Mouse (Mus musculus): ENCODE results near the gene Dhtkd1.
"Not testable (repeated sequence)": the region's sequence is repeated elsewhere in the genome, so short reads cannot be mapped to it uniquely, and the experiment has no call there.

The Dhtkd1 gene

DNA sequence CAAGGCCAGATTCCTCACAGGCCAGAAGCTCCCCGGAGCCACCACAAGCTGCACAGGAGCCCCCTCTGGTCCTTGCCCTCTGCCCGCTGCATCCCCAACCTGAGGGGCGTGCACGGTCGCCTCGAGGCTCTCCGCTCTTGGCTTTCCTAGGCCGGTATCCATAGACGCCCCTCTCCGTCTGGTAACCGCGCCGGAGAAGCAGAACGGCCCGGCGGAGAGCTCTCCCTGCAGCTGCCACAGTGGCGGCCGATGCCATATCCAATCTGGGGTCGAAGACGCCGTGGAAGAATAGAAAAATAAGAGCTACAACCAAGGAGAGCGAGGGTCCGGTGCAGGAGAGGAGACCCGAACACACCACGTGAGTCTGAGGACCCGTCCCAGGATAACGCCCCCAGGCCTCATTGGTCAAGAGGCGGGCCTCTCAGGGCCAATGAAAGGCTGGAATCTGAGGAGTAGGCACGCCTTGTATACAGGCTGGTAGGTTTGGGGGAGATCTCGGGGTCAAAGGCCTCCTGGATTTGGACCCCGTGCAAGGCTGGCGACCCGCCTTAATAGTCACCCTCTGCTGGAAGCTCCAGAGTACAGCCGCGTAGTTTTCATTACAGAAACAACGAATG is at the start of gene Dhtkd1:
TSS of gene Dhtkd1 (minus strand) at position 377 of the 617 bp plus-strand sequence.
- ATAC-seq (ENCODE audit: insufficient number of reproducible peaks, low FRiP score, low TSS enrichment) = peak; percentile 87

DNA sequence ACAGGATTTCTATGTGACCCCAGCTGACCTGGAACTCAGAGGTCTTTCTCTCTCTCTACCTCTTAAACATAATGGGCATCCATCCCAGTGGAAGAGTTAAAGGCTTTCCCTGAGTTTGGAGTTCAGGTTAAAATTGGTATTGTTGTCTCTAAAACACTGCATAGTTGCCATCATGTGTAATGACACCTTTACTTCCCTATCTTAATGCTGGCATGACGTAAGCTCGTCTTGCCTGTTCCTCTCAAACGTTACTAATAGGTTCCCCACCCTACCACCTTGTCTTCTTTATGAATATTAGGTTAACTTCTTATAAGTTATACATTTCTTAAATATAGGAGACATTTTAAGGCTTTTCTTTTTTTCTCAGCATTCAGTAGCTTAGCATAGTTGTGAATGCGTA is 34.9 kb upstream of the Dhtkd1 start:
- no peak for ATAC-seq (ENCODE audit: insufficient number of reproducible peaks, low FRiP score, low TSS enrichment)

DNA sequence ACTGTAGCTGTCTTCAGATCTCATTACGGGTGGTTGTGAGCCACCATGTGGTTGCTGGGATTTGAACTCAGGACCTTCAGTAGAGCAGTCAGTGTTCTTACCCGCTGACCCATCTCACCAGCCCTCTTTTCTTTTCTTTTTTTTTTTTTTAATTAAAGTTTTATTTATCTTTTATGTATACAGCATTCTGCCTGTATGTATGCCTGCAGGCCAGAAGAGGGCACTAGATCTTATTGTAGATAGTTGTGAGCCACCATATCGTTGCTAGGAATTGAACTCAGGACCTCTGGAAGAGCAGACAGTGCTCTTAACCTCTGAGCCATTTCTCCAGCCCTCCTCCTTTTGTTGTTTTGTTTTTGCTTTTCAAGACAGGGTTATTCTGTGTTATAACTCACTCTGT is 28.0 kb upstream of the Dhtkd1 start:
- not testable (repeated sequence) for ATAC-seq (ENCODE audit: insufficient number of reproducible peaks, low FRiP score, low TSS enrichment)

DNA sequence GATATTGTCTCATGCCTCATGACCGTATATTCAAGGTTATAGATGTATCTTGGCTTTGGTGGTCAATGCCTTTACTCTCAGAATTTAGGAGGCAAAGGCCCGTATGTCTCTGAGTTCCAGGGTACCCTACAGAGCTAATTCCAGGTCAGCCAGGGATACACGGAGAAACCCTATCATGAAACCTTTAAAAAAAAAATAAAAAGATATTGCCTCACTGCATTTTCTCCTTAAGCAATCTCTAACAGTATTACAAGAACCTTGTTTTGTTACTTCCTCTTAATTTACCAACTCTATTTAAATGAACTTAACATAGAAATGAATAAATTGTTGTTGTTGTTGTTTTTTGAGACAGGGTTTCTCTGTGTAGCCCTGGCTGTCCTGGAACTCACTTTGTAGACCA is 23.4 kb upstream of the Dhtkd1 start:
- no peak for ATAC-seq (ENCODE audit: insufficient number of reproducible peaks, low FRiP score, low TSS enrichment)

DNA sequence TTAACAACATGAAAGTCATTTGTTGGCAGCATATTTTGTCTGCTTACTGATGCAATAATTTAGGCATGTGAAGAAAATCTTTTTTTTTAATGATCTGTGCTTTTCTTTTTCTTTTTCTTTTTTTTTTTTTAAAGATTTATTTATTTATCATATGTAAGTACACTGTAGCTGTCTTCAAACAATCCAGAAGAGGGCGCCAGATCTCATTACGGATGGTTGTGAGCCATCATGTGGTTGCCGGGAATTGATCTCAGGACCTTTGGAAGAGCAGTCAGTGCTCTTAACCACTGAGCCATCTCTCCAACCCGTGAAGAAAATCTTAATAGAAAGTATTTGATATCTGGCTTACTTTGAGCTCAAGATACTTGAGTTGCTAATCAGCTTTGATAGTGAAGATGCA is 21.1 kb upstream of the Dhtkd1 start:
- not testable (repeated sequence) for ATAC-seq (ENCODE audit: insufficient number of reproducible peaks, low FRiP score, low TSS enrichment)

DNA sequence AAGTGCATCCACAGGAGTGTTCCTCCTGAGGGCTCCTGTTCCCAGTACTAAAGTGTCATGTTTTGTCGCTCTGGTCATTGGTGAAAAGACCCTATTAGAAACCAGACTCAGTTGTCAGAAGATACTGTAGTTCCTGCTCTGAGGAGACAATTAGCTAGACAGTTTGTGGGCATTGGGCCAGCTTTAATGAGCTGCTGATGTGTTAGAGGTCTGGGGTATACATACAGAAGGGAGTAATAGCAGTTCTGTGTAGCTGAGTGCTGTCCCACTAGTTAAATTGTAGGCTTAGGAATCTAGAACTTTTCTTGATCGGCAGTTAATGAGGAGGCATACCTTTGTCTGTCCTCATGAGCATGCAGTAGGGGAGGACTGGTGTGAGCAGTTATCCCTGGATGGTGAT is 19.7 kb upstream of the Dhtkd1 start:
- ATAC-seq (ENCODE audit: insufficient number of reproducible peaks, low FRiP score, low TSS enrichment) = no peak

DNA sequence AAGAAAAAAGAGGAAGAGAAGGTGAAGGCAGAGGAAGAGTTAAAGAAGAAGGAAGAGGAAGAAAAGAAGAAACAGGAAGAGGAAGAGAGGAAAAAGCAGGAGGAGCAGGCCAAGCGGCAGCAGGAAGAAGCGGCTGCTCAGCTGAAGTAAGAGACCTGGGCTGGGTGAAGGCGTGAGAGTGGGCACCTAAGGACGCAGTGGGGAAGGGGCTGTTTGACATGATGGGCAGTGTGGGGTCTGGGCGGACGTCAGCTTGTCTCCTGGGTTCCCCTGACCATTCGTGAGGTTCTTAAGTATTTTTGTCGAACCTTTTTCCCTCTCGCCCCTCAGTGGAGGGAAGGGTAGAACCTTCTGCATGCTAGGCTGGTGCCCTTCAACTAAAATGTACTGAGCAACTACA is 15.1 kb upstream of the Dhtkd1 start:
- ATAC-seq (ENCODE audit: insufficient number of reproducible peaks, low FRiP score, low TSS enrichment) = no peak

DNA sequence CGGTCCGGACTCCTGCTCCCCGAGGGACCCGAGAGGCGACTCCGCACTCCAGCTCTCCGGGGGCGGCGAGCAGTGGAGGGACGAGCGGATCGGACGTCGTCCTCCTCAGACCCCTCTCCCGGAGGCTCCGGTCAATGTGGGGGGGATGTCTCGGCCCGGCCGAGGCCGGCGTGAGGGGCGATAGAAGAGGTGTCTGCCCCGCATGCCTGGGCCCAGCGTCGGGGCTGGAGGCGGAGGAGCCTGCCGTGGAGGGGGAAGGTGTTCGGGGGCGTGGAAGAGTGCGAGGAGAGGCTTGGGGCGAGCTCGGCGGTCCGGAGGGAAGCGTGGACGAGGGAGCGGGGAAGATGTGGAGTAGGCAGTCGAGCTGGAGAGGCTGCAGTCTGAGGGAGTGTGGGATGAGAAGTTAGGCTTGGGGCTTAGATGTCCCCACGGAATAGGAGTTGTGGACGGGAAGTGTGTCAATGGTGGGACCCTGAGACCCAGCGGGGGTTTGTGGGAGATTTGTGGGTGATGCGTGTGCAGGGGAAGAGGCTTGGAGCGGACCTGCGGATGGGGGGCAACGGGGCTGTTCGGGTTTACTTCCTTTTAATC is 9.1 kb upstream of the Dhtkd1 start:
- ATAC-seq (ENCODE audit: insufficient number of reproducible peaks, low FRiP score, low TSS enrichment) = peak; percentile 63

DNA sequence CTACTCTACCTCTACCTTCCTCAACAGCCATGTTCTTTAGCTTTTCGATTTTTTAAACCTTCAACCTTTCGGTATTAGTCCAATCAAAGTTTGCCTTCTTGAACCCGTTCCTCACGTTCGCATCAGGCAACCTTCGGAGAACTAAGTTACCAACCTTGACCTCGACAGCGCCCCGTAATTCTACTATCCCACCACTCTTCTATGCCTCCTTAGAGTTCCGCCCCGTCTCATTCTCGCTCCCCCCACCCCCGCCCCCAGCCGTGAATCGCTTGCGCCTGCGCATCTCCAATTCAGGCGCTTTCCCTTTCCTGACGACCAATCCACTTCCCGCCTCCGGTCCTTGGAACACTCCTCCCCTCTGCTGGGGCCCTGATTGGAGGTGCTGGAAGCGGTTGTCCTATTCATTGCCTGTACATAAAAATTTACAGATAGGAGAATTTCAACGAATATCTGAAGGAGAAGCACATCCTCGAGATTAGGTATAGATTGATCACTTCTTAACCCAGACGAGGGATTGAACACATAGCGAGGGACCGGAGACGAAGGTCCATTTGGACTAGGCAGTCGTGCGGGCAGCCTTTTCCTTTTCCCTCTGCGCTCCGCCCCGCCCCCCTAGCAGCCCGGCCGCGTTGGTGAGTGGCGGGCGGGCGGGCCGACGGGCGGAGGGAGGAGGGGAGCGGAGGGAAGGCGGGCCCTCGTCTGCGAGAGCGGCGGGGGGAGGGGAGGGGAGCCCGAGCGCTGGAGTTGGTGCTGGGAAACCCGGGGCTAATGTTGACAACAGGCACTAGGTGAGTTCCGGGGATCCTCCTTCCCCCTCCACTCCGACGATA is 8.4 kb upstream of the Dhtkd1 start, which contains the start of gene Upf2:
TSS of gene Upf2 (plus strand) at position 704 of the 830 bp plus-strand sequence.
- peak; percentile 96 for ATAC-seq (ENCODE audit: insufficient number of reproducible peaks, low FRiP score, low TSS enrichment)

DNA sequence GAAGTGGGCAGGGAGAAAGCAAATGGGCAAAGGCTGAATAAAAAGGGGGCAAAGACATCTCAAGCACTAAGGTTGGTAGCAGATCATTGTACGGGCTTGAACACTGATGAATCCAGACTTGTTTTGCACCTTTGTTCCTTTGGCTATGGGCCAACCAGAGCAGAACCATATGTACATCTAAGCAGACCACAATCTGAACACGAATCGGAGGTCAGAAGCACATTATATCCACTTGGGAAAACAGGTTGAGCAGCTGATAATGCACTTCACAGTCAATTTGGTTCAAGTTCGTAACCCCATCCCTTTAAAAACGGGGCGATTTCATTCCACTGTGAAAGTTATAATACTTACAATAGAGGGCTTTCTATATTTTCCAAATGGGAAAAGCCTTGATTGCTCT is 7.7 kb upstream of the Dhtkd1 start:
- ATAC-seq (ENCODE audit: insufficient number of reproducible peaks, low FRiP score, low TSS enrichment) = no peak

DNA sequence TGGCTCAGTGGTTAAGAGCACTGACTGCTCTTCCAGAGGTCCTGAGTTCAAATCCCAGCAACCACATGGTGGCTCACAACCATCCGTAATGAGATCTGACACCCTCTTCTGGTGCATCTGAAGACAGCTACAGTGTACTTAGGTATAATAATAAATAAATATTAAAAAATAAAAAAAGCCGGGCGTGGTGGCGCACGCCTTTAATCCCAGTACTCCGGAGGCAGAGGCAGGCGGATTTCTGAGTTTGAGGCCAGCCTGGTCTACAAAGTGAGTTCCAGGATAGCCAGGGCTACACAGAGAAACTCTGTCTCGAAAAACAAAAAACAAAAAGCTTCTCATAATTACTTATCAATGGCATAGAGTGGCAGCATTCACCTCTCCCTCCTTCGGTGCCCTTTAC is 7.2 kb upstream of the Dhtkd1 start:
- not testable (repeated sequence) for ATAC-seq (ENCODE audit: insufficient number of reproducible peaks, low FRiP score, low TSS enrichment)

DNA sequence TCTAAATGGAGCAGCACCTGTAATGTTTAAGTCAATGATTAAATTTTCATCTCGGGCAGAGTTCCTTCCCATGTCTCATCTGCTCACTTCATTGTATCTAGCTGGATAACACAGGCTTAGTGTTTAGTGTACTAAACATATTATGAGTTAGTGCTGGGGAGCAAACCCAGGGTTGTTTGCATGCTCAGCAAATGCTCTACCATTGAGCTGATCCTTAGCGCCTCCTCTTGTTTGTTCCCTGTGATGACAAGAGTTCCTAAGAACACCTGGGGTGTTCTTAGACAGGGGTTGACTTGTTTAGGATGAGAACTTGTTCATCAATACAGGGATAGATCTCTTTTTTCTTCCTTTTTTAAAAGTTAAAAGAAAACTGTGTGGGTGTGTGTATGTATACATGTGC is 6.4 kb upstream of the Dhtkd1 start:
- no peak for ATAC-seq (ENCODE audit: insufficient number of reproducible peaks, low FRiP score, low TSS enrichment)

DNA sequence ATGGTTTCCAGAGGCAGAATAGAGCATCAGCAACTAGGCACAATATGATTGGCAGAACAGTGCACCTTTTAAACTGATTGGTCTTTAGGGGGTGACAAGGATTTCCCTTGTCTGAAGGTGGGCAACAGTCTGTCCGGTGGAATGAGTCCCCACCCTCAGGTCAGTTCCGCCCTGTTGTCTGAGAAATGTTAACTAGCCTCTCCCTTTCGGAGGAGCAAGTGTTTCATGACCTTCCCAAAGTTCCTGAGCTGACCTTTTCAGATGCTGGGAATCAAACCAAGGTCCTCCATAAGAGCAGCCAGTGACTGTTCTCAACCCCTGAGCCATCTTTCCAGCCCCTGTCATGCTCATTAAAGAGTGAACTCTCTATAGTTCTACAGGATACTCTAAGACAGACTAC is 4.3 kb upstream of the Dhtkd1 start:
- no peak for ATAC-seq (ENCODE audit: insufficient number of reproducible peaks, low FRiP score, low TSS enrichment)

DNA sequence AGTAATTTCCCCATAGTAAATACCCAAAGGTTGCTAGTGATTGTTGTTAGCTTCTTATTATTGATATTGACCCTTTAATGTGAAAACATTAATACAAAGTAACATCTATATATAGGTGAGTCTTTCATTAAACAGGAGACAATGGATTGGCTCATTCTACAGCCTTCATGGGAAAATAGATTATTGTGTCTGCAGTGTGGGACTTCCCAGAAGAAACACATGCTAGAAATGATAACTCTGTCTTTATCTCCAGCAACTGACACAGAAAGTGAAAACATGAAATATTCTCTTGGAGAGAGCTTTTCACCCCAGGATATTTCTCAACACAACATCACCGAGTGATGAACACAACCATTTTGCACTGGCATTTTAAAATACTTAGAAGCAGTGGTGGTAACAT is 3.0 kb upstream of the Dhtkd1 start:
- ATAC-seq (ENCODE audit: insufficient number of reproducible peaks, low FRiP score, low TSS enrichment) = no peak

DNA sequence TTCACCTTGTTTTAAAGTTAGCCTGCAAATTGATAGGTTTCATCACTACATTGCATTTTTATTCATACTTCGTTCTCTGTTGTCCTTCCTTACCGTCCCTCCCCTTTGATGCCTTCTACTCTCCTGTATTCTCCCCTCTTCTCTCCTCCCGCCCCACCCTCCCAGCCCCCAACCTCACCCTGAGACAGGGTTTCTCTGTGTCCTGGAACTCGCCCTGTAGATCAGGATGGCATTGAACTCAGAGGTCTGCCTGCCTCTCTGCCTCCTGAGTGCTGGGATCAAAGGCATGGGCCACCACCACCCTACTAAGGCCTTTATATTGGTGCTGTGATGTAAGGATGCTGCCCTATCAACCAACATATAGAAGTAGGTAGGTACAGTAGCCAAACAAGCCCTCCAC is 479 bp upstream of the Dhtkd1 start:
- ATAC-seq (ENCODE audit: insufficient number of reproducible peaks, low FRiP score, low TSS enrichment) = no peak

DNA sequence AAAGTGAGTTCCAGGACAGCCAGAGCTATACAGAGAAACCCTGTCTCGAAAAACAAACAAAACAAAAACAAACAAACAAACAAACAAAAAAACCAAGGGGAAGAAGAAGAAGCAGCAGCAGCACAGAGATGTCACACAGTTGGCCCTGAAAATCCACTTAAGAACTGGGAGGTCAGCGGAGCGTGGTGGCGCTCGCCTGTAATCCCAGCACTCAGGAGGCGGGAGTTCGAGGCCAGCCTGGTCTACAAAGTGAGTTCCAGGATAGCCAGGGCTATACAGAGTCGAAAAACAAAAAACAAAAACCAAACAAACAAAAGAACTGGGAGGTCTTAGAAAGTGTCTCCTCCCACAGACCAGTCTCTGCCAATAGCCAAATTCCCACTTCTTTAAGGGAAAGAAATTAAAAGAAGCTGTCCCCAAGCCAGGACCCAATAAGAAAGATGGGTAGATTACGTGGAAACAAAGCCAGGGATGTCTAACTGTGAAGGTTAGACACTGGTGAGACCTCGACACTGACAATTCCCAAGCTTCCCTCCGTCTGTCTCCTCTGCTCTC is 654 bp downstream of the Dhtkd1 start:
- ATAC-seq (ENCODE audit: insufficient number of reproducible peaks, low FRiP score, low TSS enrichment) = no peak

DNA sequence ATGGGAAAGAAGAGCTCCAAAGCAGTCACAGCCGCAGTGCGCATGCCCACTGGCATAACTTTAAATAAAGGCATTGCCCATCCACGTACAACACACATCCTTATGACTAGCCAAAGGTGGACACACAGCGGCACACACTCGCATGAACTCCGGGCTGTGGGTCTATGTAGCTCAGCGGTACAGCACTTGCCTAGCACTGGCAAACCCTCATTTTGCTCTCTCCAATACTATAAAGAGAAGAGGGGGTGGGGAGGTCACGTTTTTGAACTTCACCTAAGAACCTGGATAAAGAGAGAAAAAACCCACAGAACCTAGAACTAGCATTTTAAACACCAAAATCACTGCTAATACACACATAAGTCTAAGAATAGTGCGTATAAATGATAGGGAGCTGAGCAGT is 1.7 kb downstream of the Dhtkd1 start:
- no peak for ATAC-seq (ENCODE audit: insufficient number of reproducible peaks, low FRiP score, low TSS enrichment)

DNA sequence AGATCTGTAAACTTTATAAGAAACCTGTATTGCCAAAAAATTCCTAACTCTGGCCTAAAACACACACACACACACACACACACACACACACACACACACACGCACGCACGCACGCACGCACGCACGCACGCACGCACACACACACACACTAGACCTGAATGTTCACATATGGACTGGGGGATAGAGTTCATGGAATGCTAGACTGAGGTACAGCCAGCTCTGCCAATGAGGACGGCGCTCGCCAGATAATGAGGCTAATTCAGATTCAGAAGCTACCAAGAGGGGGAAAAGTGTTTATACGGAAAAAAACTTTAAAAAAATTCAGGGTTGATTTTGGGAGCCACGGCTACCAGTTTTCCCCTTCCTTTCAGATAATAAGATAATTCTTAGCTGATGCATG is 2.7 kb downstream of the Dhtkd1 start:
- no peak for ATAC-seq (ENCODE audit: insufficient number of reproducible peaks, low FRiP score, low TSS enrichment)

DNA sequence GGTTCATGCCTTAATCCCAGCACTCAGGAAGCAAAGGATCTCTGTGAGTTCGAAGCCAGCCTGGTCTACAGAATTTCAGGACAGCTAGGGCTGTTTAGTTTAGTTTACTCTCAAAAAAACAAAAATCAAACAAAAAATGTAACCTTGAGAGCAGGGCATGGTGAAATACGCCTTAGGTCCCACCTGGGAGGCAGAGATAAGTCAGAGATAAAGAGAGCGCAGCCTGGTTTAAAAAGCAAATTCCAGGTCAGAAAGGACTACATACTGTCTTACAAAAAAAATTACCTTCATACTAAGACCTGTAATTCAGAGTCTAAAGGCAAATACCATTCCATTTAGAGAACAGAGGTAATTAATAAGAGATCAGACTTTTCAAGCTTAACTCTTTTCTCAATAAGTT is 3.3 kb downstream of the Dhtkd1 start:
- no peak for ATAC-seq (ENCODE audit: insufficient number of reproducible peaks, low FRiP score, low TSS enrichment)

DNA sequence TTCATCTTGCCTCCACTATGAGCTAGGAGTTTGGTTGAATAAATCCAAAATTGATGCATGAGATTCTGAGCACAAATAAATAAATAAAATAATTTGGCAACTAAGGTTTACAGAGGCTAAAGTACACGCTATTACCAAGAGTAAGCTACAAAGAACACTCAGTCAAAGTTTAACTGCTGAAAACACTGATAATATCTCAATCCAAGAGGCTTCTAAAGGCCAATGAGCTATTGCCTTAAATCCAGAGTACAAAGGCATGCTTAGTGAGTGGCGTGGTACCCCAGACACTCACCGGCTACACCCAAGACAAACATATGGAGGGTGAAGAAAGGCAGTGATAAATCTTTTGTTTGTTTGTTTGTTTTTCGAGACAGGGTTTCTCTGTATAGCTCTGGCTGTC is 6.0 kb downstream of the Dhtkd1 start:
- ATAC-seq (ENCODE audit: insufficient number of reproducible peaks, low FRiP score, low TSS enrichment) = no peak

DNA sequence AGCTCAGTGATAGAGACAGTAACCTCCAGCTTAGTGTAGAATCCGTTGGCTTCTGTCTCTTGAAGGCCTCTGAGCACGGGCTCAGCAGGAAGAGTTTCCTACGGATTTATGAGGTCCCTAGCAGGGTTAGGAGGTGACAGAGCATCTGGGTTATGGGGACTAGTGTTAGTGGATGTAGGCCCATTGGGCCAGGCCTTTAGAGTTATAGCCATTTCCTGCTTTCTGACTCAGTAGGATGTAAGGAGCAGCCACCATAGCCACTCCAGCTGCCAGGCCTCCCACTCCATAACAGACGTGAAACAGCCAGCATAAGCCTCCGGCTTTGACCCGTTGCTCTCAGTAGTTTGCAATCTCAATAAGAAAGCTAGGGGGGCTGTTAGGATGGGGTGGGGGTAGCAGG is 6.5 kb downstream of the Dhtkd1 start:
- ATAC-seq (ENCODE audit: insufficient number of reproducible peaks, low FRiP score, low TSS enrichment) = no peak
